Mouse (Mus musculus): ENCODE measurements around the gene Trim39. TPM values are rescaled to one million over a fixed set of nuclear protein-coding genes. Genes with fewer than 3 reads are reported as not detected.
"Not testable (repeated sequence)": the region's sequence is repeated elsewhere in the genome, so short reads cannot be mapped to it uniquely, and the experiment has no call there.

Trim39 gene
- total RNA-seq, 4 experiments from 2014 or later: 20.6 to 24.7 (median 23.3) TPM

DNA sequence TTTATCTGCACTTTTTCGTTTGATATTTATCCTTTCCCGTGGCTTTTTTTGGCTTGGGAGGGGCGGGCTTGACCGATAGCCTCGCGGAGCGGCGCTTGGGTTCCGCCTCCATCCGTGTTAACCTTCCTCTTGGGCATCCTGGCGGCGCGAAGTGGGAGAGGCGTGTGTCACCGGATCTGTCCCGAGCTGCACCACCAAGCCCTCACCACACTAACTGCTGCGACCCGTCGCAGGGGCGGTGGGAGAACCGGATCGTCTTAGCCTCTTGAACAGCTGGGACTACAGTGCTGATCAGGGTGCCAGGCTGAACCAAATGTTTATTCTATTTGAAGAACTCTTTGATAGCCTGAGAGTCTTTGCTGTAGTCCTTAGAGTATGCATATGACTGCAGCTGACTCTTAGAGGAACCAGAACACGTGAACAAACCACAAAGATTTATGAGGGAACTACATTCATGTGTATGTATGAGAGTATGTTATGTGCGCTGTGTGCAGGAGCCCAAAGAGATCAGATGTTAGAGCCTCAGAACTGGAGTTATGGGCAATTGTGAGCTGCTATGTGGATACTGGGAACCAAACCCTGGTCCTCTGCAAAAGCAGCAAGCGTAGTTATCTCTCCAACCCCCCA, 19.7 kb downstream of the Trim39 start:
- DNase-seq (ENCODE audit: low spot score in 2 of 2): no peak

DNA sequence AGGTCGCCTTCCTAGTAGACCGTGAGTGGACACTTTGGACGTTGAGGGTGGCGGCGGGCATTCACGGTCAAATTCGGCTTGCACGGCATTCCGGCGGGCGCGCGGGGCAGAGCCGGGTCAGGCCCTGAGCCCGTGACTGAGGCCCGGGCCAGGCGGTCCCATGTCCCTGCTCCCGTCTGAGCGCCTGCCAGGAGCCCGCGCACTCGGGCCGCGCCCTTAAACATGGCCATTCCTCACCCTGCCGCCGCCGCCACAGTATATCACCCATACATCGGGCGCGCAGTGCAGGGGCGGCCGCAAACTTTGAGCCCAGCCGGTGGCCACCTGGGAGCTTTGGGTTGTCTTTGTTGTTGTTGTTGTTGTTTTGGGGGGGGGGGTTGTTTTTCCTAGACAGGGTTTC, 23.2 kb downstream of the Trim39 start:
- no peak for DNase-seq (ENCODE audit: low spot score in 2 of 2)

DNA sequence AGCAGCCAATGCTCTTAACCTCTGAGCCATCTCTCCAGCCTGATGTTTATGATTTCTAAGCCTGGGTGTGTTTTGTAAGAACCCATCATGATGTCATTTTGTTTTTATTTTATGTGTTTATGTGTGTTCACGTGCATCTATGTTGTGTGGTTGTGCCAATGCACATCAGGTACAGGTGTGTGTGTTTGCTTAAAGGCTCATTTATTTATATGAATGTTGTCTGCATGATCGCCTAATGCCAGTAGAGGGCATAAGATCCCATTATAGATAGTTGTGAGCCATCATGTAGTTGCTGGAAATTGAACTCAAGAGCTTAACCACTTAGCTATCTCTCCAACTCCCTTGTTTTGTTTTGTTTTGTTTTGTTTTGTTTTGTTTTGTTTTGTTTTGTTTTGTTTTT, 26.3 kb downstream of the Trim39 start:
- no peak for DNase-seq (ENCODE audit: low spot score in 2 of 2)

DNA sequence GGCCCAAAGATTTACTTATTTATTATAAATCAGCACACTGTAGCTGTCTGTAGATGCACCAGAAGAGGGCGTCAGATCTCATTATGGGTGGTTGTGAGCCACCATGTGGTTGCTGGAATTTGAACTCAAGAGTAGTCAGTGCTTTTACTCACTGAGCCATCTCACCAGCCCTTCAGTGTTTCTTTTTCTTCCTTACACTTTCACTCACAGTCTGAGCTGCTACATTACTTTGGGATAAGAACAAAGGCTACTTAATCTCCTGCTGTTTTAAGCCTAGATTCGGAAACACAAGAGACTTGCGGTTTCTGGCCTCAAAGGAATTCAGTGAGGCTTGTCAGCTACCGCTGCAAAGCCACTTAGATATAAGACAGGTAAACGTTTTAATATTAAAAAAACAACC, 28.0 kb downstream of the Trim39 start:
- no peak for DNase-seq (ENCODE audit: low spot score in 2 of 2)

DNA sequence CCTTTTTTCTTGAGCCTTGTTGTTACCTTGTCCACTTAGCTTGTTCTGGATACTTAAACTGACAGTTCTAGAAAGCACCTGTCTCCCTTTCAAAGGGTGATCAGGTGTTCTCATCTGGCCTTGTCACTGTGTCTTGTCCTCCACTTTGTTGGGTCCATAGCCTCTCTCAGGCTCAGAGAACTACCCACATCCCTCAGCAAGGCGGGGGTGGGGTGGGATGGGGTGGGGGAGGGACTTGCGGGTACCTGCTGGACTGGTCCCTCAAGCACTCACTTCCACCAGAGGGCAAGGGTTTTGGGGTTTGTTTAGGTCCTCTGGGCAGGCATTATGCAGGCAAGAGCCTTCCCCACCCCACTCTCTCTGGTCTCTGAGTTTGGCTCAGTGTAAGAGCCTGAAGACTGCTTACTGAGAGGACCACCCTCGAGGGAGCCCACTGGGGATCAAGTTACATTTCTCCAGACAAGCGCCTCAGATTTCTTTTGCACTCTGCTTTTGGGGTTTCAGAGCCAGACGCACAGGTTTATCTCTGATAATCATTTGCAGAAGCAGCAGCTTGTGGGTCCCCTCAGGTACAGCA, 31.3 kb downstream of the Trim39 start:
- DNase-seq (ENCODE audit: low spot score in 2 of 2): no peak

DNA sequence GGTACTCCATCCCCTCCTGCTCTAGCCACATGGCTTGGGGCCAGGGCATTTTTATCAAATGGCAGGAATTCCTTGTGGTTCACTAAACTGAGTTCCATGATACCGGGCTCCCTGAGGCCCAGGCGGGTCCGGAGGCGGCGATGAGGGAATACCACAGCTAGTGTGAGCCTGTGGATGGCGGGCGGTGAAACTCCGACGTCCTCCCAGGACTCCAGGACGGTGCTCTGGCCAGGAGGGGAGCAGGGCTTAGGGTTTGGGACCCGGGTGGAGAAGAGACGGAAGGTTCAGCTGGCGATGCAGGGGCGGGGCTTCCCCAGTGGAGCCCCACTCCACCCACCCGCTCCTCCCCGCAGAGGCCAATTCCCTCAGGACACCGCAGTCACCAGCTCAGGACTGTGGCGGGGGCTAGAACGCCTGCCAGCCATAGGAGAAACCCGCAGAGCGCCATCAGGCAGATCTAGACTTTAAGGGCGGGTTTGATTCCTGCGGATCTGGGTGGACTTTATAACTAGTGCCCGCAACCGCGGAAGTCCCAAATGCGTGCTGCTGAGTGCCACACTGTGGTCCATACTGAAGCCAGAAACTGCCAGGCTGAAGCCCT, 34.6 kb downstream of the Trim39 start:
- no peak for DNase-seq (ENCODE audit: low spot score in 2 of 2)

DNA sequence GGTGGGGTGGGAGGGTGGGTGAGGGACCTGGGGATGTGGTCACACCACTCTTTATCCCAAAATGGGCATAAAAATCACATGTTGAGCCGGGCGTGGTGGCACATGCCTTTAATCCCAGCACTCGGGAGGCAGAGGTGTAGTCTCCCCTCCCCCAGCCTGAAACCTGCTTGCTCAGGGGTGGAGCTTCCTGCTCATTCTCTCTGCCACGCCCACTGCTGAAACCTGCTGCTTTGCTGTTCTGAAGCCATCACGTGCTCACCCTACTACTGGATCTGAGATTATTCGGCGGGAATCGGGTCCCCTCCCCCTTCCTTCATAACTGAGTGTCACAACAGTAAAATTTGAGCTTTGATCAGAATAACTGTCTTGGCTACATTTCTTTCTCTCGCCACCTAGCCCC, 36.7 kb downstream of the Trim39 start:
- DNase-seq (ENCODE audit: low spot score in 2 of 2): not testable (repeated sequence)

DNA sequence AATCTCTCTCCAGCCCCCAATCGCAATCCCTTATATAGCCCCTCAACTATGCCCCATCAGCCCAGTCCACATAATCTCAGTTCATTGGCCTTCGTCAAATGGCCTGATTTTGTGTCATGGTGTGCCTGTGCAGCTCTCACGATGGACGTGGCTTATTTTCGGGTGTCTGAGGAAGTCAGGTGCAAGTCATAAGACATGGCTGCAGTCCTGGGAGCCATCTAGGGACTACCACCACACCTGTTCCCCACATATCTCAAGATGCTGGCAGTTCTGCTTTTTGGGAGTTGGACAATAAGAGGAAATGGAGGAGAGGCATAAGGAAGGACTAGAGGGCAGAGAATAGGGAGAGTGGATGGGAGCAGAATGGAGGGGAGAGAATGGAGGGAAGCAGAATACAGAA, 38.5 kb downstream of the Trim39 start:
- no peak for DNase-seq (ENCODE audit: low spot score in 2 of 2)

DNA sequence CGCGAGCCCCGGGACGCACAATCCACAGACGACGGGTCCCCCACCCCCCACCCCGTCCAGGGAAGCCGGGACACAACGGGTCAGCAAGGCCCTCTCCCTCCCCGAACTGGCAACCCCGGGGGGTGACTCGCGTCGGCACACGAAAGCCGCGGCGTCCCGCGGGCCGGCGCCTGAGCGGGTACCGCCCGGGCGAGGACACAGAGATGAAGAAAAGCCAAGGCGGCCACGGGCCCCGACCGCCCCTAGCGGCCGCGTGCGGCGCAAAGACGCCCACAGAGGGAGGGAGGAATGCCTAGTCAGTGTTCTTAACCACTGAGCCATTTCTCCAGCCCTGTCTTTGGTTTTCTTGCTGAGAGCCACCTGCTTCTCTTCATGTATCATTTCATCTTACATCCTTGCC, 40.7 kb downstream of the Trim39 start:
- peak; percentile 9 to 21 for DNase-seq (ENCODE audit: low spot score in 2 of 2)

DNA sequence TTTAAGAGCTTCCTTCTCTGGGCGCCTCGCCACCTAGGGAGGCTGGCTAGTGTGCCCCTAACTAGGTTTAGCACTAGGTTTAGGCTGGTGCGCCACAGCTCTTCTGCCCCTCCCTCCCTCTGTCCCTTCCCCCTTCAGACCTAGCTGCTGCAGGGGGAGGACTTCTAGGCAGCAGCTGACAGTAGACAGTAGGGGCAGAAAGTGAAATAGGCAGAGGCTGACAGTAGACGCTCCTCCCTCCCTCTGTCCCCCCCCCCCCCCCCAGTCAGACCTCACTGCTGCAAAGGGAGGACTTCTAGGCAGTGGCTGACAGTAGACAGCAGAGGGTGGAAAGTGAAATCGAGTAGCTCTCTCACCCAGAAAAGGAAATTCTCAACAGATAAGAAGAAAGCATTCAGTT, 43.0 kb downstream of the Trim39 start:
- no peak for DNase-seq (ENCODE audit: low spot score in 2 of 2)

DNA sequence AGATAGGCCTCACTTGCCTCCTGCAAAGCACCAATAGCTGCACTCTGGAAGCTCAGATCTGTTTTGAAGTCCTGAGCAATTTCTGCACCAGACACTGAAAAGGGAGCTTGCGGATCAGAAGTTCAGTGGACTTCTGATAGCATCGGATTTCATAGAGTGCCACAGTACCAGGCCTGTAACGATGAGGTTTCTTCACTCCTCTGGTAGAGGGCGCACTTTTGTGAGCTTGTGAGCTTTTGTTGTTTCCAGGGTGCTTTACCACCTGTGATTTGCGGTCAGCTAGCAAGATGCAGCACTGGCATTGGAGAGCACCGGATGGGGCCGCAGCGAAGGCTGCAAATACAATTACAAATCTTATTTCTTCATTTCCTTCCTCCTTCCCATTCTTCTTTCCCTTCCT, 45.1 kb downstream of the Trim39 start:
- DNase-seq (ENCODE audit: low spot score in 2 of 2): no peak

DNA sequence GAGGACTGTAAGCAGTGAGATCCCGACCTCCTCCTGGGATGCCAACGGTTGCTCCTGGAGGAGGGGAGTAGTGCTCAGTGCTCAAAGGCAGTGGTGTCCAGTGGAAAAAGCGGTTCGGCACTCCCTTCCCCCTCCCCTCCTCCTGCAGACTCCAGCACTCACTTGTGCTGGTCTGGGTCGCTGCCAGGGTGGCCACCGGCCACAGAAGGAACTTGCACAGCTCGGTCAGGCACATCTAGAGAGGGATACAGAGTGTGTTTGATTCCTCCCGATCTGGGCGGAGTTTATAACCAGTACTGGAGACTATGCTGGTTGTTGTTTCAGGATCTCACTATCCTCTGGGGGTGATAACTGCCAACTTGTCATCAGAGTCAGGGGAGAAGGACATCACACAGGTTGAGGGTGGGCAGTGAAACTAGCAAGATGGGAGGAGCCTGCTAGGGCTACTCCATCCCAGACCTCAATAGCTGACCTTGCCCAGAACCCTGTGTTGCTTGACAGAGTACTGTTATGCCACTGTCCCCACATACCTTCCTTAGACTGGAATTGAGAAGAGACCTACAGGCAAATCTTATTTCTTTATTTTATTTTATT, 46.7 kb downstream of the Trim39 start:
- DNase-seq (ENCODE audit: low spot score in 2 of 2): no peak

DNA sequence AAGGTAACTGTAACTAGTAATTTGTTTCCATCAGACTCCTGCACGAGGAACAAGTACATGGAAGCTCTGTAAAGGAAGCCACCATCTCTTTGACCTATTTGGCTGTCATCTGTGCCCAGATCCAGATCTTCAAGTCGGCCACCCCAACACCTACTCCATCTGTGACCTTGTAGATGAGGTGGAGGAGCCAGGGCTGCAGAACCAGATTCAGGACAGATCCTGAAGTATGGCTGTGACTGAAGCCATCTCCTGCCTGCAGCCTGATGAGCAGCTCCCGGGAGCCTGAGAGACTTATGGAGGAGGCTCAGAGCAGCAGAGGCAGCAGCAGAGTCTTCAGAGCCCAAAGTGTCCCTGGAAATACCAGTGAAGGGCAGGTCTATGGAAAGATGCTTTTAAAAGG, 47.6 kb downstream of the Trim39 start:
- DNase-seq (ENCODE audit: low spot score in 2 of 2): no peak

DNA sequence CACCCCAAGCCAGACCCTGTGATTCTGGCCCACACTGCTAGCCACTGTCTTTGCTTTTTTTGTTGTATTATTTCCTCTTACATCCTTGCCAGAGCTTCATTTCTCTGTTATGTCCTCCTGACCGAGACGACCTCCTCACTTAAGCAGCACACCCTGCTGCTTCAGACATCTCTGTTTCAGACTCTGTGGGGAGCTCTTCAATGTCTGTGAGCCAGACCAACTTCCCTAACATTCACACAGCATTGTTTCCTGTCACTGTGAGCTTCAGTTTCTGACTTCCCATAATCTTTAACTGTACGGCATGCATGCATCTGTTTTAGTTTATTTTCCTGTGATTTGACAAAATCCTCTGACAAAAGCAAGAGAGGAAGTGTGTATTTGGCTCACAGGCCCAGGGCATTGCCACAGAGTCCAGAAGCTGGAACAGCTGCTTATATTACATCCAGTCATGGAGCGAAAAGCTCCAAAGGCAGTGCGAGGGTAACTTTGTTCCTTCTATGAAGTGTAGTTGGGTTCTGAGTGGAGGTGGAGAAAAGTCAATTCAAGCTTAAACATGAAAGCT, 53.4 kb downstream of the Trim39 start:
- no peak for DNase-seq (ENCODE audit: low spot score in 2 of 2)

DNA sequence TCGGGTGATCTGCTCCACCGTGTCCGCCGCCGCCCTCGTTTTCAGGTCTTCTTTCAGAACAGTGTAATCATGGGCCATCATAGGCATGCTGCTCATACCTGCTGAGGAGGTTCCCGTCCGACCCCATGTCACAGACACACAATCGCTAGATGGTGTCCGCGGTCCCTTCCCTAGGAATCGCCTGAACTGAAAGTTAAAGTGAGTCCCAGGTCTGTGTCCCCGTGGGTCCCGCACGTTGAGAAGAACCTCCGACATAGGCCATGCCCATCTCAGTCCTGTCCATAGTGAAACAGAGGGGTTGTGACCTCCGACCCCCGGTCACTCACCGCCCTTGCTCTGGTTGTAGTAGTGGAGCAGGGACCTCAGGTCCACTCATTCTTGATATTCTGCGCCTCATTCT, 56.5 kb downstream of the Trim39 start:
- DNase-seq (ENCODE audit: low spot score in 2 of 2): no peak

Other genes with a start within 250 kb of the Trim39 start
- gene H2-T23, start 239.4 kb downstream of the Trim39 start, total RNA-seq (2022): 10 to 100 TPM; 15.9 to 25.5 (median 21.3) TPM
- 10 to 100 TPM; 17.7 to 21.2 (median 18.6) TPM for gene H2-T22, start 229.5 kb downstream of the Trim39 start, total RNA-seq (2022)
- gene Gm6034, start 229.3 kb downstream of the Trim39 start, total RNA-seq (2022): not detected
- gene Gm11127, start 213.9 kb downstream of the Trim39 start, total RNA-seq (2022): 1 to 10 TPM in 3 of 4 experiments, under 1 TPM in 1; 0.72 to 3.4 (median 2.0) TPM
- under 1 TPM in 2 of 4 experiments, not detected in 2; 0.23 to 0.52 TPM for gene Gm19684, start 150.6 kb downstream of the Trim39 start, total RNA-seq (2022)
- gene Gm7030, start 142.8 kb downstream of the Trim39 start, total RNA-seq (2022): under 1 TPM in 1 of 4 experiments, not detected in 3; 0.43 TPM
- not detected for gene Gm8909, start 103.7 kb downstream of the Trim39 start, total RNA-seq (2022)
- gene H2-T3, start 82.0 kb downstream of the Trim39 start, total RNA-seq (2022): not detected
- 10 to 100 TPM; 34.6 to 47.5 (median 38.3) TPM for gene Rpp21, start 14.2 kb downstream of the Trim39 start, total RNA-seq (2022)
- not detected for gene H2-M10.2, start 14.2 kb upstream of the Trim39 start, total RNA-seq (2022)
- not detected for gene H2-M10.1, start 53.9 kb upstream of the Trim39 start, total RNA-seq (2022)
- gene H2-M10.3, start 96.2 kb upstream of the Trim39 start, total RNA-seq (2022): not detected
- not detected for gene H2-M10.4, start 190.1 kb upstream of the Trim39 start, total RNA-seq (2022)

All from left cerebral cortex, adult 8-10 months (tissue).